Mouse (Mus musculus) thymus, postnatal 36 days (tissue): ENCODE data around the gene Srgap2.

ENCODE experiments used
- DNase-seq, 2 experiments: peaks; one replicate each; pipeline ENCODE4 v3.0.0; 2022; ENCODE audit warnings: mixed read lengths in 2 of 2

The Srgap2 gene

GRCm38 (mm10) chr1:131526371-131527270 lies 531 bp downstream of the Srgap2 start:
- peak; percentile 60 to 75 for DNase-seq

DNA sequence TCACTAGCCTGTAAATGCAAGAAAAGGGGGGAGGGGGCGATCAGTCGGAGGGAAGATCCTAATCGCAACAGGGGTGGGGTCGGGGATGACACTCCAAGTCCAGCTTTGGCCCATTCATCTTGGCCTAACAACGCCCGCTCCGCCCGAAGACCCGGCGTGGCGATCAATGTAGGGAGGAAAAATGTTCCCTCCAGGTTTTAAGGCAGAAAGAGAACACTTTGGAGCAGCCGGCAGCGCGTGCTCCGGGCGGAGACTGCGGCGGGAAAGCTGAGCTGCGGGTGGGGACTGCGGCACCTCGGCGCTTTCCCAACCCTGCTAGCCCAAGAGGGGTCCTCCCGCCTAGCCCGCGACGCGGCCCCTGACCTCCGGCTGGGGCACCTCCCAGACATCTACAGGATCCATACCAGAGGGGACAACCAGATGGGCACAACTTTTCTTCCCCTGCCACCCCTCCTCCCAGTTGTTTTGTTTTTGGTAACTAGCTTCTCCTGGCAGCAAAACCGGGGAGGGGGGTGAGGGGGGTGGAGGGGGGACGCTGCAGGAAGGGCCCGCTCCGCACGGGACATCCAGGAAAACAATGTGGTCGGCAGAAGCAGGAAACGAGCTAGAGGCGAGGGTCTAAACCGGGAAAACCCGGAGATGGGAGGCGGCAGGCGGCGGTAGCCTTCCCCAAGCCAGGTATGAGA lies 1.4 kb downstream of the Srgap2 start:
- peak; percentile 36 to 53 for DNase-seq

DNA sequence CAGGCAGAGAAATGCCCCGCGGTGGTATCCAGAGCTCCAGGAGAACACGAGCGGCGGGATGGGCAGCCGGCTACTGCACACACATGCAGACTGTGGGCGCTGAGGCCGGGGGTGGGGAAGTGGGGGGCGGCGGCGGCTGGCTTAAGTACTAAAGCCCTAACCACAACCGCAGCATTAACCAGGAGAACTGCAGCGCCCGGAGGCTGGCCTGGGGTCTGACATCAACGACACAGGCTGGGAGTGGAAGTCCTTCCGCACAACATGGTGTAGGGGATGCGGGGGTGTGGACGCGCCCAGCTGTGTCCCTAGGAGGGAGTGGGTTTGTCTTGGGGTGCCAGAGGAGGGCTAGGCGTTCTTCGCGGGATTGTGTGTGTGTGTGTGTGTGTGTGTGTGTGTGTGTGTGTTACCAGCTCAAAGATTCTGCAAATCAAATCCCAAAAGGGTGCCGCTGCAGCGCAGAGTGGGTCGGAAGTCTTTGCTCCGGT lies 2.0 kb downstream of the Srgap2 start:
- DNase-seq = peak; percentile 48 to 56

- no peak for DNase-seq
These were observed 3.4 kb downstream of the Srgap2 start for GRCm38 (mm10) chr1:131523794-131524193.

GRCm38 (mm10) chr1:131516588-131516987 lies 10.6 kb downstream of the Srgap2 start:
- DNase-seq = no peak

DNA sequence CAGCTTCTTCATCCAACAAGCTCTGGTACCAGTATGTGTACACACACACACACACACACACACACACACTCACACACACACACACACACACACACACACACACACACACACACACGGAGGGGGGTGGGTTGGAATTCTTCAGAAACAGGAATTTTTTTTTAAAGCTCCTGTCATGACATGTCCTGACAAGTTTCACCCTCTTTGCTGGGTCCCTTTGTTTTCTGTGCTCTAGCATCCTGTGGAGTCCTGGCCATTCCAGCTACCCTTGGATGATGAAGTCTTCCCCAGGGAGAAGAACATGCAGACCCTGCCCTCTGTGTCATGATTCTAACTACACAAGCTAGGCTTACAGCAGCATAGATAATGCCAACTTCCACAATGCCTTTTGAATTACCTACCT lies 13.0 kb downstream of the Srgap2 start:
- no peak for DNase-seq

- DNase-seq = no peak
These were observed 14.0 kb downstream of the Srgap2 start for GRCm38 (mm10) chr1:131513136-131513535.

DNA sequence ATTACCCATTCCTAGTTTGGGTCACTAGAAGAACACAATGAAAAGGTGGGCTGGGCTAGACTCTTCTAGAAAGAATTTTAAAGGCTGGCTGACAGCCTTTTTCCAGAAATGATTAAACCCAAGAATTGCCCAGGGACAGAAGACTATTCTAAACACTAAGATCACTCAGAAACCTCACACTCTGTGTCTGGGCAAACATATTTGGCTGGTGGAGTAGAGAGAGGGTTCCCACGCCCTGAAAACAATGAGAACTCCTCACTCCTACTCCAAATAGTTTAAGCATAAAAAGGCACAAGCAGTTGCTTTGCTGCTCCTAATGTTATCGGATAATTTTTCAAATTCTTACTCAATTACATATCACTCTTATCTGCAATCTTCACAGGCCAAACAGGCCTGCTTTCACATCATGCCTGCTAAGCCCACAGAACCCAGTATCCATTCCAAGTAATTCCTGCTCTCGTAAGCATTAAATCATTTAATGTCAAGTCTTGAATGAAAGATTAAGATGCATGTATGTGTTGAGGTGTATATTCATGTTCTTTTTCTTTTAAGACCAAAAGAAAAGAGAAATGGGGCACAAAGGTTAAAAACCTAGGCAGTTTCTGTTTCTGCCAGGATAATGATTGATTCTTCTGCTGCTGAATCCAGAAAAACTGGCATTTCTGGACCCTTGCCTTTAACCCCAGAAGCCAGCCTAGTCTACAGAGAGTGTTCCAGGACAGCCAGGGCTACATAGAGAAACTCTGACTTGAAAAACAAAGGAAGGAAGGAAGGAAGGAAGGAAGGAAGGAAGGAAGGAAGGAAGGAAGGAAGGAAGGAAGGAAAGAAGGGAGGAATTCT lies 15.3 kb downstream of the Srgap2 start:
- no peak for DNase-seq

- DNase-seq = no peak
These were observed 16.0 kb downstream of the Srgap2 start for GRCm38 (mm10) chr1:131511131-131511530.

DNA sequence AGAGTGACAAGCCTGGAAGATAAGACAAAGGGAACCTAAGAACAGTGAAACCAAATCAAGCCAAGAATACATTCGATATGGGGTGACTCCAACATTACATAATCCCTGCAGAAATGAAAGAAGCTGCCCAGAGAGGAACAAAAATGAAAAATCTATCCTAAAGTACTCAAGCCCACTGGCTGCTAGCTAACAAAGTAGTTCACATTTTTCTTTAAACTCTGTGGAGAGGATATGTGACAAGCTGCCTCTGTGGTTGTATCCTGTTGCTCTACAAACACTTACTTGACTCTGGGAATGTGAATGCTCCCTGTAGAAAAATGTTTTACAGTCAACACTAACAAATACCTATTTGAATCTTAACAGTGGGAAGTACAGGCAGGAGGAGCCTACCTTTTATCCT lies 25.5 kb downstream of the Srgap2 start:
- no peak for DNase-seq

GRCm38 (mm10) chr1:131498231-131498630 lies 28.9 kb downstream of the Srgap2 start:
- DNase-seq = no peak

DNA sequence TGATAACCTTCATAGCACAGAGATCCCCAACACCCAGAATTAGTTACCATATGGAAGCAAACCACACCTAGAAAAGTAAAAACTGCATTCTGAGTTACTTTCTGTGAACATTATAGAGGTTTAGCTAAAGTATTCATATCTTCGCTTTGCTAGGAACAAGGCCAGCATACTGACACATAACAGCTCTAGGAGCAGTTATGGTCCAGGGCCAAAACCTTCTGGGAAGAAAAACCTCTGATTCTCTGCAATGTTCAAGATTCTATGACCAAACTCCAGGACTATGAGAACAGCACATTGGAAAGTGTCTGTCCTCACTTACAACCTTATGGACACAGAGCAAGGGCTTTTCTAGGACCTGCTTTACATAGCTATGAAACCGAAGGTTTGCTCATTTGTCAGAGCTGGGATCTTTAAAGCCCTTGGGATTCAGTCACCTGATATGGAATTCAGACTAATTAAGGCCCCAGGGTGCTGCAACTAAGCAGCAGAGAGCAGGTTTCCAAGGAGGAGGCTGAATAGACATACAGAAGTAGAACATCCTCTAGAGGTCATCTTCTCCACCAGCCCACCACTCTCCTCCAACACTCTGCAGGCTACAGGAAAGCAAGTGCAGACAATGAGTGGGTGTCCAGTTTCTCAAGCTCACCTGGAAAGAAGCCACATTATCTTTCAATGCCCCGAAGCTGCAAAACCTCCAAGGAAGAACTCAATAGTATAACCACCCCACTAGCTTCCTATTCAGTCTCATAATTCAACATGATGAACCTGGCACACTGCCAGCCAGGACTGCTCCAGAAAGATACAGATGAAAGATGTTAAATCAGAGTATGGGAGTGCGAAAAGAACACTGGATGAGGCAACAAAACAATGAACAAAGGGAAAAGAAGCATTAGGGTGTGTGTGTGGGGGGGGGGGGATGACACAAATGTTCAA lies 32.9 kb downstream of the Srgap2 start:
- DNase-seq = no peak

- peak in 1 of 2 experiments; percentile 12 for DNase-seq
These were observed 34.8 kb downstream of the Srgap2 start for GRCm38 (mm10) chr1:131492360-131492759.

DNA sequence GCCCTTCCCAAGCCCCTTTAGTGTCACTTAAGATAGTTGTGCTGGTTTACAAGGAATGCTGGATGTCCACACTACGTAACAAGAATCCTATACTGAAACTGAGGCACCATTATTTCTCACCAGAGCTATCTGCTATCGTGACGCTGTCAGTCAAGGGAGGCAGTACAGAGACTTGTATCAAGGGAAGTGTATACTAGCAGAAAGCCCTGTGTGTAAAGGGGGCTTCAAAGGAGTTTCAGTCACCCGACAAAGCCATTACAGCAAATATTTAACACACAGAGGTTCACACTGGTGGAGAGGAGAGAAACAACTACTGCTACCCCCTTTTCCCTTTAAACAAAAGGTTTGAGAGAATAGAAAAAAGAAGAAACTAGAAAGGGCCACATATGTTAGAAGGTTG lies 35.6 kb downstream of the Srgap2 start:
- no peak for DNase-seq

- DNase-seq = no peak
These were observed 37.8 kb downstream of the Srgap2 start for GRCm38 (mm10) chr1:131489312-131489711.

GRCm38 (mm10) chr1:131486094-131486850 lies 40.9 kb downstream of the Srgap2 start:
- DNase-seq = no peak

DNA sequence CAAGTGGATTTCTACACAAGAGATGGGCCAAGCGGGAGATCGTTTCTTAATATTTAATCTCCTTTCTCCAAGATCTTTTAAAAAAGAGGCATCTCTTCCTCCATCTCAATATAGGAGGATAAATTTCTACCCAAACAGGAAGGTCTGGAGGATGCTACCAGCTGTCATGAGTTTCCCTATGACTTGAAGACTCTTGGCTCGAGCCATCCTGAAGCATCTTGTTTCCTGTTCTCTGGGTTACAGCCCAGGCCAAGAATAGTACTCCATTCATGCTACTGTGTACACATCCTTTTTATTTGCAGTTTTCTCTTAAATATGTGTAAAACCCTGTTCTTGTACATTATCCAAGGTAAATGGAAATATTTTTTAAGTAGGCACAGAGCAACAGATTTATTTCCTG lies 44.9 kb downstream of the Srgap2 start:
- no peak for DNase-seq

GRCm38 (mm10) chr1:131481391-131481790 lies 45.8 kb downstream of the Srgap2 start:
- DNase-seq = no peak

DNA sequence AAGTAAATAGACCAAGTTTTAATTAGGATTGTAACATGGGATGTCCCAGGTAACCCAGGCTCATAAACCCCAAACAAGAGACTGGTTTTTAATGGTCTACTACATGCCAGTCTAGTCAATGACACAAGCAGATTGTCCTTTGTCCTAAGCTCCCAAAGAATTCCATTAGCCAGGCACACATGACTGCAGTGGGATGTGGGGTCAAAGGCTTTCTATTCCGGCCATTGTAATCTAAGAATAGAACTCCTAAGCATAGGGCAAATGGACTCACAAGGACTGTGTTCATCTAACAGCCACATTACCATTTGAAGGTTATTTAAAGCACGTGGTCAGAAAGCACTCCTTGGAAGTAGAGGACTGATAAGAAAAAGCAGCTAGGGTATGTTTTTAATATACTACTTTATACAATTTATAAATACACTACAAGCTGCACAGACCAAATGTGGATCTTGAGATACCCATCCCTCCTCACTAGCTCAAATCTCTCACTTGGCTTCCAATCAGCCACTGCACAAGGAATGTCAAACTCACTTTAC lies 48.3 kb downstream of the Srgap2 start:
- no peak for DNase-seq

GRCm38 (mm10) chr1:131475306-131475705 lies 51.8 kb downstream of the Srgap2 start:
- DNase-seq = no peak

DNA sequence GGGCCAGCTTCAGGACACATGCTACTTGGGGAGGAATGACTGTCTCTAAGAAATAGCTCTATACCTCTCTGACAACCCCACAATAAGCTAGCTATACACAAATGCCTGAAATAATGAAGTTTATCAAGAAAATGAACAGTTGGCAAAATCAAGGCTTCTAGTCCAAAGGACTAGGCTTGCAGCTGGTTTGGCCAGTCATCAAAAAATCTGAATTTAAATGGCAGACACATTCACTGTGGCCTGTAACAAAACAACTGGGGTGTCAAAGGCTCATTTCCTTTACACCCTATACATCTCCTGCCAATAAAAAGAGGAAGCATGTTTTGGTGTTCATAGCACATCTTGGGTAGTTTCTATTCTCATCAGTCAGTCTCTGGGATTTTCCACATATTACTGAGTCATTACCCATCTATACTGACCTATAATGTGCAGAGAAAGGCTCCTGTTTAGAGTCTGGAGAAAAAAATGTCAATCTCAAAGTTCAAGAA lies 53.5 kb downstream of the Srgap2 start:
- no peak for DNase-seq
